Mouse (Mus musculus) cerebellum, adult 18-20 months (tissue): ENCODE measurements around the gene Pde4a.

ENCODE experiments used
- DNase-seq, 2 experiments: peaks; one replicate each; pipeline ENCODE4 v3.0.0; 2021

Gene Pde4a

DNA sequence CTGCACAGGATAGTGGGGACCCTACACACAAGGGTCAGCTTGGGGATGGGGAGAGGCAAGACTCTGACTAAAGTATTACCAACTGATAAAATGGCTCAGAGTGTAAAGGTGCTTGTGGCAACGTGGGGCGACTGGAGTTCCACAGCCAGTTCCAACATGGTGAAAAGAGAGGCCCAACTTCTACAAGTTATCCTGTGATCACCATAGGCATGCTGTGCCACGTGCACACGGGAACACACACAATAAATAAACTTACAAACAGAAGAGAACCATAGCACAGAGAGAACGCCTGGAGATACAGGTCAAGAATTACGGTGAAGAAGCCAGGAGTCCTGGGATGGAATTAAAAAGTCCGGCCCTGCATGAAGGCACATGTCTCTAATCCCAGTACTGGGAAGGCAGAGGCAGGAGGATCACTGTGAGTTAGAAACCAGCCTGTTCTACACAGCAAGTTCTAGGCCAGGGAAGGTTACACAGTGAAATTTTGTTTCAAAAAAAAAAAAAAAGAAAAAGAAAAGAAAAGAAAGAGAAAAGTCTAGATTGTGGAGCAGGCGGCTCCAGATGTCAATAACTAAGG, 16.3 kb upstream of the Pde4a start:
- no peak for DNase-seq

DNA sequence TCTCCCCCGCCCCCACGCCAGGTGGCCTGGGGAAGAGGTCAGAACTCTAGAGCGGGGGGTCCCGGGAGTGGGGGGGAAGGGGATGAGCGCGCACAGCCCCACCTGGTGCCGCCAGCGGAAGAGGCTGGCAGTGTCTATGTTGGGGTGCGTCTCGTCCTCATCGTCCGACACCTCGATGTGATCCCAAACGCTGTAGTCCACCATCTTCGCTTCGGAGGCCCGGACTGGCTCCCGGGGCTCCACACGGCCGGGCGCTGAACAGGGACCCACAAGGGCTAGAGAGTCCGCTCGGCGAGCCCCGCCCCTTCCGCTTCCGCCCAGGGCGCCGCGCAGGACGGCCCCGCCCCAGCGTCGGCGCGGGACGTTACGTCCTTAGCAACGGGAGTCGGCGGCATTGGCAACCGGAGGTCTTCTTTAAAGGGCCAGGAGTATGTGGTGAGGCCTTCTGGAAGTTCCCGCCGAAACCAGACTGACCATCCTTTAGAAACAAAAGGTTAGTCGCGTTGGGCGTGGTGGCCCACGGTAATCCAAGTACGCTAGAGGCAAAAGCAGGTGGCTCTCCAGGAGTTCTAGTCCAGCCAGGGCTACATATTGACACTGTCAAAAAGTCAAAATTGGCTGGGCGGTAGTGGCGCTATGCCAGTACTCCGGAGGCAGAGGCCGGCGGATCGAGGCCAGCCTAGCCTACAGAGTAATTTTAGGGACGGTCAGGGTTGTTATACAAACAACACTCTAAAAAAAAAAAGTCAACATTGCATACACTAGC, 15.7 kb upstream of the Pde4a start, which contains the start of gene Cdc37:
Gene Cdc37 (minus strand): TSS at position 329 of the 766 bp plus-strand sequence.
- peak; percentile 93 to 96 for DNase-seq

DNA sequence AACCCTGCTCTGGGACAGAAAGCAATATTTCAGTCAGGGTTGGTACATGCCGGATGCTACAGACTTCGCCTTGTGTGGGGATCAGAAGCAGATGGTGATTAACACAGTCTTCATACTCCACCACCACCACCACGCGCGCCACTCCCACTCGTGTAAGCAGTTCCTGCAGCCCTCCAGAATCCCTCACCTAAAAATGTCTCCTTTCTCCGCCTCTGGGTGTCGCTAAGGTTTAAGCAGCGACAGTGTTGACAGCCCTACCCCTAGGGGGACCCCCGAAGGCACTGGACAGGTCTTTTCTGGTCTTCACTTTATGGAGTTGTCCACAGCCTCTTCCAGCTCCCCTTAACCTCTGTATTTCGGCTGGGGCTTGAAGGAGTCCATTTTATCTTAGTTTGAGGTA, 12.8 kb upstream of the Pde4a start:
- no peak for DNase-seq

DNA sequence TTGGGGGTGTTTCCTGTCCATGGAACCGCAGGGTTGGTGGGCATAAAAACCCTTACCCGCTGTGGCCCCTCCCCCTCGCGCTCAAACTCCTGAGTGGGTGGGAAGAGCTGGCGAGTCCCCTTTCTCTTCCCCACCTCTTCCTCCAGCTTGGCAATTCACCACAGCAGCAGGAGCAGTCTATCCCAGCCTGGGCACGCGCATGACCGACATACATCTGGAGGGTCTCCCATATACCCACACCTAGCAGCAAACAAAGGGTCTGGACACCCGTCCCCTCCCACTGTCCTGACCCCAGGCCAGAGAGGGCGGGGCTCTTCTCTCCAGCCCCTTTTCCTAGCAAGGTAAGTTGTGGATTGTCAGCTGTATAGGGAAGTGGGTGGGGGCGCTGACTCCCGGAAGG, 12.2 kb upstream of the Pde4a start:
- DNase-seq: no peak

DNA sequence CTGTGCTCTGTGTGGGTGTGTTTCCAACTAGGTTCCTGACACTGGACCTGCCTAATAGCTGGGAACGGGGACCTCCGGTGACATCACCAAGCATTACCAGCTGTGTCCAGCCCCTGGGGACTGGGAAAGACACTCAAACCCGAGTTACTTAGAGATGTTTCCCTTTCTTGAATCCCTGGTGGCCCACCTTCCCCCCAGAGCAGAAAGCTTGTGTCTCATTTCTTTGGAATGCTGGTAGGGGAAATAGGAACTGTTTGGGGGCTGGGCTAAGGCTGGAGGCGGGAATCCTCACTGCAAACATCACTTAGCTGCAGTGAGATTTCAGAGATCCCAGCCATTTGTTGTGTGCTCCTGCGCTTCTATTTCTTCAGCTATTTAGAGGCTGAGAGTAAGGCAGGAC, 11.7 kb upstream of the Pde4a start:
- DNase-seq: no peak

DNA sequence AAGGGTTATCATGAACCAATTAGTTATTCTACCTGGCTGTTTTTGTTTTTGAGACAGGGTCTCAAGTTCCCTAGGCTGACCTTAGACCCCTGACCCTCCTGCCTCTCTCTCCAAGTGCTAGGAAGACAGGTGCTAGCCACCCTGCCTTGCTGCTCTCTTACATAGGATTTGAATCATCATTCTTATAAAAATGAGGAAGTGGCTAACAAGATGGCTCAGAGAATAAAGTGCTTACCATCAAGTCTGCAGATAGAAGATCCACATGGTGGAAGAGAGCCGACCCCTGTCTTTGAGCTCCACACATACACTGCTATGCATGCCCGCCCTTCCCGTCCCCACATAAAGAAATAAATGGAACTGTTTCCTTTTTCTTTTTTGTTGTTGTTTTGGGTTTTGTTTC, 10.7 kb upstream of the Pde4a start:
- DNase-seq: no peak

DNA sequence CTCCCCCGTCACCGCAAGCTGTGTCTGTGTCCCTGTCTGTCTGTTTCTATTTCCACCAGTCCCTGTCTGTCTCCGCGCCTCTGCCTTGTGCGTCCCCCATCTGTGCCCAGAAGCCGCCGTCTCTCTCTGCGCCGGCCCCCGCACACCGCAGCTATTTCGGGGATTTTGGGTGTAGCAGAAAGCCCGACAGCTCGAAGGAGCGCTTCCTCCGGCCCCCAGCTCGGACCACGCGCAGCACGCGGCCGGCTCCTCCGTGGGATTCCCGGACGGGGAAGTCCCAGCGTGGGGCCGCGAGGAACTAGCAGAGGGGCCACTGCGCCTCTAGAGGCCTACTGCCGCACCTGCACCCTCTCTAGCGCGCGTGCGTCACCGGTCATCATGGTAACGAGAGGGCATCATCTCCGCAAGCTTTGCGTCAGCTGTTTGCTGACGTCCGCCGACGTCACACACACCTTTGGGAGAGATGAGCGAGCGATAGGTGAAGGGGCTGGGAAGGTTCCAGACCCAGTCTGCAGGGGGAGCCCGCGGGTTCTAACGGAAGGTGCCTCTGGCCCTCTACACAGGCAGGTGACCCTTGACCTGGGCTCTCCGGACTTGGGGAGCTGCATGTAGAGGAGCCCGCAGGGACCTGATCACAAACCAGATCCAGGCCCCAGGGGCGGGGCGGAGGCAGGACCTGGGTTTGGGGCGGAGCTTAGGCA, 4.2 kb upstream of the Pde4a start:
- peak; percentile 90 to 94 for DNase-seq

DNA sequence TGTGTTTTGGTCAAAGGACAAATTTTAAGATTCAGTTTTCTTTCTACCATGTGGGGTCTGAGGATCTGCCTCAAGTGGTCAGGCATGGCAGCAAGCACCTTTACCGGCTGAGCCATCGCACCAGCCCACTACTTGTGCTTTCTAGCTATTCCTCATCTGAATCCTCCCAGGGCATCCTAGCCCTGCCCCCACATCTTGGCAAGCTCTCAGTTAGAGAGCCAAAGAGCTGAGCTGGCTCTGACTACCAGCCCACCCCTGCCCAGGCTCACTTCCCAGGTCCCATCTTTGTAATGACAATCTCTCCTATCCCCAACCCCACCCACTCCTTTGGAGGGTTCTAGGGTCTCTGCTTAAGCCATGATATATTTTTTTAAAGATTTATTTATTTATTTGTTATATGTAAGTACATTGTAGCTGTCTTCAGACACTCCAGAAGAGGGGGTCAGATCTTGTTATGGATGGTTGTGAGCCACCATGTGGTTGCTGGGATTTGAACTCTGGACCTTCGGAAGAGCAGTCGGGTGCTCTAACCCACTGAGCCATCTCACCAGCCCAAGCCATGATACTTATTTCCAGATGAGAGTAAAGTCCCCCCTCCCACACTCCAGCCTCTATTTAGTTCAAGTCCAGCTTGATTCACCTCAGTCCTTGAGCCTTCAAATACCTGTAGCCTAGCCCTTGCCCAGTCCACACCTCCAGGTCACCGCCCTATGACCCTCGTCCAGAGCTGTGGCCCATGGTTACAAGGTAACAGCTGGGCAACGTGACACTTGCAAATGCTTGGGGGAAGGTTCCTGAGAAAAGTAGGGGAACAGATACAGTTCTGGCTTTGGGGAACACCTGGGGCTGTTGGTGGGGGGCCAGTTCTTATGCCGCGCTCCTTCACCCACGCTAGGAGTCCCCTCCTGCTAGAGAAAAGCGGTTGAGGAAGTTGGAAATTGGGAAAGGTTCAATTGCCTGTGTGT, 2.1 kb upstream of the Pde4a start:
- no peak for DNase-seq

DNA sequence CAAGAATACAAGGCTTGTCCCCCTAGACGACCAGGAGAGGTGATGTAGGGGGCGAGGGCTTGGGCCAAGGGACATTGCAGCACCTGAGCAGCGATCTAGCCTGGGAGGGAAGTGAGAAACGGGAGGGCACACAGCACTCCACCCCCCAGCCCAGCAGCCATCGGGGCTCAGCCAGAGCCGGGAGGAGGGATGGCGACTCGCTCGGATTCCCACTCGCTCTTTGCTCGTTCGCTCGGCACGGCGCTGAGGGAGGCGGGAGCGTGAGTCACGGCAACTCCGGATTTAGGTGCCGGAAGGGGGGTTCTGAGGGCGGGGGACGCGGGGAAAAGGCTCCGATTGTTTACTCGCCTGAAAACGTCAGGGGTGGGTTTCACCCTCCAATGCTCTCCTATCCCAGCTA, 1.4 kb upstream of the Pde4a start:
- DNase-seq: no peak

DNA sequence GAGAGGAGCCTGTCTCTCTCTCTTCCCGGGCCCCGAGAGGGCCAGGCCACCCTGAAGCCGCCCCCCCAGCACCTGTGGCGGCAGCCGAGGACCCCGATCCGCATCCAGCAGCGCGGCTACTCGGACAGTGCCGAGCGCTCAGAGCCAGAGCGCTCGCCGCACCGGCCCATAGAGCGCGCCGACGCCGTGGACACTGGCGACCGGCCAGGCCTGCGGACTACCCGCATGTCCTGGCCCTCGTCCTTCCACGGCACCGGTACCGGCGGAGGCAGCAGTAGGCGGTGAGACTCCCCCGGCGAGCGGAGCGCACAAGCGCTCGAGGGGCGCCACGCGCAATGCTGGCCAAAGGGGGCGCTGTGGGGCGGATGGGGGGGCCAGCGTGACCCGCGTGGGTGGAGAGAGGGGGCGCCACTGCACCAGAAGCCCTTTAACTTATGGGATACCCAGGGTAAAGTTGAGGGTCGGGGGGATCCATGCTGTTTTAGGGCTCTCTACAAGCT, 488 bp downstream of the Pde4a start:
- no peak for DNase-seq

DNA sequence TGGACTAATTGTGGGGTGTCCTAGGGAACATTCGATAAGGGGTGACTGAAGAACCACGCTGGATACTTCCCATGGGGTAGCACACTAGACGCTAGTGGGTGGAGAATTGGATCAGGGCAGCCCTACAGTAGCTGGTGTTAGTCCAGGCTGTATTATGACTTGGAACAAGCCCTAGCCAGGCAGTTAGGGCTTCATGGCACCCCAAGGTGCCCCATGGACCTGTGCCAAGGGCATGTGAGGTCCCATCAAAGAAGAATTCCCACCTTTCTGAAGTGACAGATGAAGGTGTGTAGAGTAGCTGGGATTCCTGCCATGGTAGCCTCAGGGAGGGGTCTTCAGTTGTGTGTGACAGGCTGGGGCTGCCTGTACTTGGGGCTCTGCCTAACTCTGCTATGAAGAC, 1.0 kb downstream of the Pde4a start:
- no peak for DNase-seq

DNA sequence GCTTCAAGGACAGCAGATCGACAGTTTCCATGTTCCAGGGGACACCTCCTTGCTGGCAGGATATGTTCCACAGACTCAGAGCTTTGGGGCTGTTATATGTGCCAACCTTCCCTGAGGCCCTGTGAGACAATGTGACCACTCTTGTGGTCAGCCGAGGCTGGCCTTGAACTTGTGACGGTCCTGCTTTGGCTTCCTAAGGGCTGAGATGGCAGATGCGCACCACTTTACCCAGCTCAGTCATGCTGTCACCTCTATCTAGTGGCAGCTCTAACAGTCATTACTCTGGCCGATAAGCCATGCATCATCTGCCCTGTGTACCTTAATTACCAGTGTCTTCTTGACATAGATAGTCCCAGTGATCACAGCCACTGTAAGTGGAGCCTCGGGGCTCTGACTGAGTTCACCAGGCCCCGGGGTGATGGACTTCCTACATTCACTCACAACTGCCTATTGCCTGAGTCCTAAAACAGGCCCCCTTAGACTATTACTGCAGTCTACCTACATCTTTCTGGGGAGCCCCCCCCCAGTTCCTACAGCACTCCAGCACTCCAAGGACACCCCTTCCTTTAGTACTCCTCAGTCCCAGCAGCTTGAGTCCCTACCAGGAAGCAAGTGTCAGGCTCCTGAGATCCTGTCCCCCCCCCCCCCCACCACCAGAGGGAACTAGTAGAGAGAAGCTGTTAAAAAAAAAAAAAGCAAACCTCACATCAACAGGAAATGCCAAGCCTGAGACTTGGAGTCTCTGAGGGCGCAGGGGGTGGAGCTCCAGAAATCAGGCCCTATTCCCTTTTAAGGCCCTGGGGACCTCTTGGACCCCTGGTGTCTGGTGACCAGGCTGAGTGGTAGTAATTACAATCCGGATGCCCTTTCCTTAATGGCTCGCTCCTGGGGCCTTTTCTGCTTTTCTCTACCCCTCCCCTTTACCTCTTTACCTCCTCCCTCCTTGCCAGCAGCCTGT, 1.9 kb downstream of the Pde4a start:
- DNase-seq: no peak

DNA sequence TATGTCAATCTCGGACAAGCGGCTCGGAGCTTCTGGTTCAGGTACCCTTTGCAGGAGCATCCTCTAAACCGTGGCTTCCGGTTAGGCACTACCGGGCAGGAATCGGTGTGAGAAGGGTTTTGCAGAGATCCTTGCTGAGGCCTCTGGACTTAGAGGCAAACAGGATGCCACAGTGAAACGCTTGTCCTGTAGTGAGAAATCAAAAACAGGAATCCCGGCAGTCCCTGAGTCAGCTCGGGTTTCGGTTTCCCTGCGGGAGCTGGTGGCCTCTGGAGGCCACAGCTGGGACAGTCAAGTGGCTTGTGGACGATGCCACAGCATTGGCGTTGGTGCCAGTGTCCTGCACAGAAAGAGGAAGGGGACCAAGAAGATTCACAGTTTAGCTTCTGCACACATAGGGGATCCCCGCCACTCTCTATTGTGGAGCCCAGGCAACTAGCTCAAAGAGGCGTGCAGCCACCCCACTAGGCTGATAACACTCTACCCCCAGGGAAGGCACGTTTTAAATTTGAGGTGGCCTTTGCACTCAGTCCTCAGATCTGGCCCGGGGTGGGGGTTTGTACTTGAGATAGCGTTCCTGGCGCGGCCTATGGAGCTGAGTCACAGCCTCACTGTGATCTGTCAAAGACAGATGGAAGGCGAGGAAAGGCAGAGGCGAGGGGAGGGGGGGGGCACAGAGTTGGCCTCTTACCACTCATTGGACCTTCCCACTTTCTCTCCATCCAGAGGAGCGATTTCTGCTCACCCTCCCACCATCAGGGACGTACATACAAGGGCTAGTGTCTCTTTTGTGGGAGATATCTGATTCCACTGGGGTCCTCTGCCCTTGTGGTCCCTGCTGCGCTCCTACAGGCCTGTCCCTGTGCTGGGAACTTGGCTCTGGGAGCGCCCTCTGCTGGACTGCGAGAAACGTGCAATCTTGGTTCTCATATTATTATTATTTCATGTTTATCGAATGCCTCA, 2.9 kb downstream of the Pde4a start:
- peak; percentile 60 to 76 for DNase-seq

DNA sequence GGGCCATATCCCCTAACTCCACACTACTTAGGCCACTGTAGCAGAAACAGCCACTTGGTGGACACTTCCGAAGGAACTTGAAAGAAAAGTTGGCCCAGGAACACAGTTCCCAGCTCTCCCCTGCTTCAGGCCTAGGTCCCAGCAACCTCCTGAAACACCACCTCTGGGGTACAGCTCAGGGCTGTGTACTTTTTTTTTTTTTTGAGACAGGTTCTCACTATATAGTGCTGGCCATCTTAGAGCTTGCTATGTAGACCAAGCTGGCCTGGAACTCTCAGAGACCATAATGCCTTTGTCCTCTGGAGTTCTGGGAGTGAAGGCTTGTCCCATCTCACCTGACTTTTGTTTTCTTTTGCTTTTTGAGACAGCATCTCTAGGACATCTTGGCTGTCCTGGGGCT, 3.6 kb downstream of the Pde4a start:
- DNase-seq: no peak

DNA sequence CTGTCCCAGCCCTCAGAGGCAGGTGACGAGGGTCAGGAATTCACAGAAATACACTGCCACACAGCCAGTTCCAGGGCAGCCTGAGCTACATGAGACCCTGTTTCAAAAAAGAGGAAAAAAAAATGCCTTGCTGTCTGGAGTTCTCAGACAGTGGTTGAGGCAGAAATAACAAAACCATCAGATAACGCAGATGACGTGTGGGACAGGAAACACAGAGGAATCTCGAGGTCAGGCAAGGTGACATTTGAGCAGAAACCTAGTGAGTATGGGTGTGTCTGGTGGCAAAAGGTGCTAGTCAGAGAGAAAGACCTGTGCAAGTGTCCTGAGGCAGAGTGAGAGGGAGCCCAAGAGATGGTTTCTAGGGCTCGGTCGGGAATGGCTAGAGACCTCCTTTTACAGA, 6.8 kb downstream of the Pde4a start:
- no peak for DNase-seq

DNA sequence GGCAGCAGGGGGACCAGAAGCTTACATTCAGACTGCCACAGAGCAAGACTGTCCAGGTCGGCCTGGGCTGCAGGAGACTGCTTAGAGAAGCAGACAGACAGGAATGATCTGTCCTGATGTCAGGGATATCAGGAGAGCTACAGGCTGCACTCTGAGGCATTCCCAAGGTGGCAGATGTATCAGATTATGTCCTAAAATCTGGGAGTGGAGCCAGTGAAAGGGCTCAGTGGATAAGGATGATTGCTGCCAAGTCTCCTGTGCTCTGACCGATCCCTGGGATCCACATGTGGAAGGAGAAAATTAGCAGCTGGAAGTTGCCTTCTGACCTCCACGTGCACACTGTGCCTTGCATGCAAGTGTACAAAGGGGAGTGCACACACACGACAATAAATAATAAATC, 14.9 kb downstream of the Pde4a start:
- DNase-seq: no peak

DNA sequence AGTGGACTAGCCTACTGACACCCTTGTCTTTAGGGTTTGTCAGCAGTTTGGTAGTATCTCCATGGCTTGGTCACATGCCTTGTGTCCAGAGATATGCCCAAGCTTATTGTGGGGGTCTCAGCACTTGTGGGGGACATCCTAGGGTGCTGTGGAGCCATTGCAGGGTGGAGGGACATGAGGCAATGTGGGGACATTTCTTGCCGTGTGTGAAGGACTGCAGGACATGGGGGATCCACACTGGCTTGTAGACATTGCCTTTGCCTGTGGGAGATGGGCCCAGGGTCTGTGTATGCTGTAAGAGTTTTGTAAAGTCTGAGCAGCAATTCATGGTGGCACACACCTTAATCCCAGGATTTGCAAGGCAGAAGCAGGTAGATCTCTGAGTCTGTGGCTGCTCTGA, 15.3 kb downstream of the Pde4a start:
- no peak for DNase-seq

DNA sequence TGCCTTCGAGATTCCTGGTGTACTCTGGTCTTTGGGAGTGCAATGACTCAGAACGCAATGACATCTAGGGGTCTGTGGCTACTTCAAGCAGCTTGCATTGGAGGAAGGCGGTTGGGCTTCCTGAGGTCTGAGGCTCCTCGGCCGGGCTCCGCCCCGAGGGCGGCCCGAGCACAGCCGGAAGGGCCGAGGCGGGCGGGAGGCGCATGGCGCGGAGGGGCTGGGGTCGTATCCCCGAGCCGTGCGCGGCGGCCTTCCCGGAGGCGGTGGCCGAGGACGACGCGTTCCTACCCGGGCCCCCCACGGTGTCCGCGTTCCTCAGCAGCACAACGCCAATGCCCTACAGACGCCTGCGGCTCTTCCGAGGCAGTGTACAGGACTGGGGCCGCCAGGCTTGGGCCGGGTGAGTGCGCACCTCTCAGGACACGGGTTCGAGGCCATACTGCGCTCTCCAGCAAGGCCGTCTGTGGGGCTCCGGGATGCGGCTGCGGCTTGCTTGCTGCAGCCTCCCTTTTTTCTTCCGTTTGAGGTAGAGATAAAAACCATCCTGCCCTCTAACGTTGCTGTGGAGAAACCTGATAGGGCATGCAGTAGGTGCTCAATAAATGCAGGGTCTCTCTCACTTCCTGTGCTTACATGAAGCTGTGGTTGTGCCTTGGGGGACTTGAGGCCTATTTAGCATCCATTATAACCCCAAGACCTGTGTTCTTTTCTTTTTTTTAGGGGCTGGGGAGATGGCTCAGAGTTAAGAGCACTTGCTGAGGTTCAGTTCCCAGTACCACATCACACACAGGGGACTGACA, 16.1 kb downstream of the Pde4a start:
- DNase-seq: no peak

DNA sequence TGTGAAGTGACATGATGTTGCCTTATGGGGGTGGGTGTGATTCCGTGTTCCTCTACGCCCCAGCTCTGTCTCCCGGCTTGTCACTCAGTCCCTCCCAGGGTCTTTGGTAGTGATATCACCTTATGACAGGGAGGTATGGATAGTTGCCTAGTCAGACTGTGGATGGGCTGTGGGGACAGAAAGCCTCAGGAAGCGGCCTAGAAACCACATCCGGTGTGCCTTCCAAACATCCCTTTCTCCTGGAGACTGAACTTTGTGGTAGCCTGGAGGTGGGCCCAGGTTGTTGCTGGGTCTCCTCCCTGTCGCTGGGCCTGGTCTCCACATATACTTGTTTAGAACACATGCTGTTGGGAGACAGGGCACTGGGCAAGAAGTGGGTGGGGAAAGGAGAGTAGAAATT, 17.9 kb downstream of the Pde4a start:
- no peak for DNase-seq
